ENCODE assay signal across 20 mouse cellular contexts in genomic region chr4:30312956-30313355, GRCm38 (mm10).
DNase-seq lines count a peak whose midpoint lies in the region; ATAC-seq and TF ChIP-seq lines count a peak whose summit lies in the region.
"Had no signal": no experiment of that assay in that cellular context is flagged by ENCODE, and none has a peak within 500 bp of the region (broad histone marks: within the 10 kb centered on the region; RNA-seq: fewer than 3 reads in every experiment).

No protein-coding gene starts in this region.

- no peak for TF ChIP-seq CTCF in heart, adult 2 months (IDR thresholded peaks at IDR 0.05)

- no peak for DNase-seq in neural tube, embryonic 10.5 days (ENCODE audit: extremely low spot score, low spot score)
- DNase-seq in heart, postnatal 14 days, result no peak
- DNase-seq in B cell, adult 2 months, result no peak
- no peak for DNase-seq in heart, adult 2 months
- DNase-seq: adrenal gland, postnatal 14 days; cerebellum, adult 8-10 months; kidney, postnatal 36 days; layer of hippocampus, postnatal 36 days; liver, postnatal 0 days; thymus, postnatal 25 days had no signal

- H3K4me2 ChIP-seq in neural tube, embryonic 15.5 days, result peak overlapping the region; percentile 13; the same call in 1 of the 2 replicates
- peak overlapping the region; percentile 34 for H3K4me2 ChIP-seq in hindbrain, embryonic 15.5 days
- H3K4me2 ChIP-seq in midbrain, embryonic 13.5 days (replicated peaks), result peak overlapping the region; percentile 31
- H3K4me2 ChIP-seq: limb, embryonic 12.5 days; liver, embryonic 11.5 days; stomach, embryonic 15.5 days had no signal

- H3K27ac ChIP-seq in neural tube, embryonic 15.5 days (replicated peaks), result no peak overlapping the region
- no peak overlapping the region for H3K27ac ChIP-seq in hindbrain, embryonic 15.5 days (replicated peaks)
- peak overlapping the region; percentile 59; the same call in 1 of the 2 replicates for H3K27ac ChIP-seq in midbrain, embryonic 13.5 days
- no peak overlapping the region for H3K27ac ChIP-seq in heart, adult 2 months
- H3K27ac ChIP-seq: heart, embryonic 10.5 days; limb, embryonic 12.5 days; macrophage; stomach, embryonic 15.5 days had no signal

- intact Hi-C loops in heart, postnatal 14 days (cut with DNase I), result no loop called here
- intact Hi-C loops in heart, adult 2 months (cut with DNase I), result no loop called here

- H3K79me2 ChIP-seq in heart, adult 2 months (replicated peaks; ENCODE audit: control insufficient read depth, insufficient read depth, low read length), result no peaks in the 10 kb centered on the region

- no peak for ATAC-seq in neural tube, embryonic 15.5 days (ENCODE audit: low FRiP score)
- no peak for ATAC-seq in hindbrain, embryonic 15.5 days (ENCODE audit: low FRiP score, low read depth)
- ATAC-seq in midbrain, embryonic 13.5 days, result peak; percentile 59
- ATAC-seq: intestine, embryonic 16.5 days; liver, postnatal 0 days; lung, postnatal 0 days had no signal

- no peak overlapping the region for H3K4me3 ChIP-seq in neural tube, embryonic 15.5 days (replicated peaks)
- H3K4me3 ChIP-seq in hindbrain, embryonic 15.5 days, result no peak overlapping the region
- no peak overlapping the region for H3K4me3 ChIP-seq in midbrain, embryonic 13.5 days (replicated peaks)
- no peak overlapping the region for H3K4me3 ChIP-seq in heart, adult 2 months
- H3K4me3 ChIP-seq: heart, embryonic 10.5 days; limb, embryonic 12.5 days; stomach, embryonic 15.5 days had no signal

- no peaks in the 10 kb centered on the region for H3K27me3 ChIP-seq in neural tube, embryonic 15.5 days (replicated peaks)
- H3K27me3 ChIP-seq in hindbrain, embryonic 15.5 days, result no peaks in the 10 kb centered on the region
- H3K27me3 ChIP-seq in midbrain, embryonic 13.5 days, result no peaks in the 10 kb centered on the region
- no peaks in the 10 kb centered on the region for H3K27me3 ChIP-seq in heart, adult 2 months (ENCODE audit: control insufficient read depth, insufficient read depth, low read length)
- H3K27me3 ChIP-seq: limb, embryonic 12.5 days; stomach, embryonic 15.5 days had no signal

- 67% methylated on average over 7 of the region's 7 CpGs for WGBS in neural tube, embryonic 15.5 days
- 47% methylated on average over 7 of the region's 7 CpGs for WGBS in hindbrain, embryonic 15.5 days
- 30% methylated on average over 7 of the region's 7 CpGs for WGBS in midbrain, embryonic 13.5 days
- 79% methylated on average over 7 of the region's 7 CpGs for WGBS in heart, adult 2 months

- H3K4me1 ChIP-seq in neural tube, embryonic 15.5 days, result 0 out of 2 replicates have a peak, but pooled peaks cover 2% of the 10 kb centered on the region
- H3K4me1 ChIP-seq in hindbrain, embryonic 15.5 days (replicated peaks), result peaks cover 4% of the 10 kb centered on the region; the same call in 1 of the 2 replicates
- H3K4me1 ChIP-seq in midbrain, embryonic 13.5 days (replicated peaks), result peaks cover 15% of the 10 kb centered on the region
- H3K4me1 ChIP-seq in heart, adult 2 months (ENCODE audit: control insufficient read depth, insufficient read depth, low read length), result no peaks in the 10 kb centered on the region
- H3K4me1 ChIP-seq: limb, embryonic 12.5 days; stomach, embryonic 15.5 days had no signal

- no peak for TF ChIP-seq POLR2A in heart, adult 2 months (IDR thresholded peaks at IDR 0.05; ENCODE audit: insufficient read depth, low read depth, low read length)

- no peak for TF ChIP-seq EP300 in heart, adult 2 months (IDR thresholded peaks at IDR 0.05; ENCODE audit: insufficient read depth, low read depth, low read length)

- H3K9ac ChIP-seq in neural tube, embryonic 15.5 days (replicated peaks), result no peak overlapping the region
- no peak overlapping the region for H3K9ac ChIP-seq in hindbrain, embryonic 15.5 days
- H3K9ac ChIP-seq in midbrain, embryonic 13.5 days (replicated peaks), result no peak overlapping the region
- no peak overlapping the region for H3K9ac ChIP-seq in heart, adult 2 months (ENCODE audit: low read depth, low read length)
- H3K9ac ChIP-seq: limb, embryonic 12.5 days; liver, postnatal 0 days; stomach, embryonic 15.5 days had no signal

- no peaks in the 10 kb centered on the region for H3K9me3 ChIP-seq in neural tube, embryonic 15.5 days (replicated peaks)
- H3K9me3 ChIP-seq in hindbrain, embryonic 15.5 days, result no peaks in the 10 kb centered on the region
- no peaks in the 10 kb centered on the region for H3K9me3 ChIP-seq in midbrain, embryonic 13.5 days
- H3K9me3 ChIP-seq: heart, embryonic 10.5 days; limb, embryonic 12.5 days; stomach, embryonic 15.5 days had no signal

- no peaks in the 10 kb centered on the region for H3K36me3 ChIP-seq in neural tube, embryonic 15.5 days
- H3K36me3 ChIP-seq in hindbrain, embryonic 15.5 days, result no peaks in the 10 kb centered on the region
- no peaks in the 10 kb centered on the region for H3K36me3 ChIP-seq in midbrain, embryonic 13.5 days
- no peaks in the 10 kb centered on the region for H3K36me3 ChIP-seq in heart, adult 2 months (ENCODE audit: control insufficient read depth, insufficient read depth, low read length)
- H3K36me3 ChIP-seq: heart, embryonic 10.5 days; limb, embryonic 12.5 days; stomach, embryonic 15.5 days had no signal
